Mouse (Mus musculus) midbrain, embryonic 14.5 days (tissue): ENCODE data around the gene Tmem51. TPM values are rescaled to one million over a fixed set of nuclear protein-coding genes. Genes with fewer than 3 reads are reported as not detected.

Experiments used
- ATAC-seq: fragments of 200-750 bp; cut with Nextera tagmentation; 2 replicates; pipeline ENCODE4 v1.8.0; 2017; ENCODE audit warnings: moderate number of reproducible peaks, moderate library complexity; ENCODE audit not compliant: low FRiP score, low TSS enrichment
- DNase-seq: peaks from one replicate; pipeline ENCODE4 v3.0.0-alpha.2; 2015
- H3K27ac ChIP-seq: fragments of 300-500 bp; sonication (generic); replicated peaks from 2 replicates; pipeline ENCODE4 v1.5.1; 2014; ENCODE audit warnings: mild to moderate bottlenecking, low read depth, low read length, moderate library complexity
- H3K27me3 ChIP-seq: fragments of 300-500 bp; sonication (generic); 2 replicates; pipeline ENCODE4 v1.6.1; 2014; ENCODE audit warnings: low read length, control low read depth, mixed read lengths; ENCODE audit not compliant: control insufficient read depth, insufficient read depth
- H3K36me3 ChIP-seq: fragments of 300-500 bp; sonication (generic); 2 replicates; pipeline ENCODE4 v1.6.1; 2014; ENCODE audit warnings: low read length, control low read depth; ENCODE audit not compliant: control insufficient read depth, insufficient read depth
- H3K4me1 ChIP-seq: fragments of 300-500 bp; sonication (generic); 2 replicates; pipeline ENCODE4 v1.6.1; 2014; ENCODE audit warnings: mild to moderate bottlenecking, antibody characterized with exemption, low read length, control low read depth; ENCODE audit not compliant: control insufficient read depth, insufficient read depth
- H3K4me2 ChIP-seq: fragments of 300-500 bp; sonication (generic); 2 replicates; pipeline ENCODE4 v1.6.1; 2014; ENCODE audit warnings: mild to moderate bottlenecking, low read length, moderate library complexity
- H3K4me3 ChIP-seq: fragments of 300-500 bp; sonication (generic); replicated peaks from 2 replicates; pipeline ENCODE4 v1.5.1; 2014; ENCODE audit warnings: low read depth, low read length
- H3K9ac ChIP-seq: fragments of 300-500 bp; sonication (generic); replicated peaks from 2 replicates; pipeline ENCODE4 v1.6.1; 2014; ENCODE audit warnings: mild to moderate bottlenecking, low read length, moderate library complexity
- H3K9me3 ChIP-seq: fragments of 300-500 bp; sonication (generic); 2 replicates; pipeline ENCODE4 v1.6.1; 2016; ENCODE audit warnings: low read length, control low read depth, mixed read lengths; ENCODE audit not compliant: control insufficient read depth
- WGBS: fragments of 180-500 bp; shearing (Covaris S2); extraction: QIAGEN DNeasy Blood & Tissue Kit; methylation state at CpG from one replicate; pipeline ENCODE4 v1.1.7; 2014; 5-methylcytosine and 5-hydroxymethylcytosine counted together
- polyA plus RNA-seq: library from polyadenylated mRNA; unstranded; fragments of >200 nt; fragmentation: Nextera tagmentation; extraction: Ambion mirVana; gene quantifications from 2 replicates; pipeline ENCODE4 v1.2.1, GENCODE M21; 2014

Tmem51 gene
- polyA plus RNA-seq, 1 experiment from 2014 or later: 7.2 TPM

- Histone ChIP-seq H3K4me2 (peak overlapping the region; percentile 96), H3K9me3 (no peaks in the 10 kb centered on the region), H3K4me1 (no peaks in the 10 kb centered on the region), H3K9ac (no peak overlapping the region), H3K27ac (no peak overlapping the region), H3K4me3 (peak overlapping the region; percentile 57), H3K27me3 (peaks cover 17% of the 10 kb centered on the region), H3K36me3 (no peaks in the 10 kb centered on the region)
- WGBS: 5% methylated on average over 20 of the region's 20 CpGs
- DNase-seq (no peak), ATAC-seq (no peak)
Measured at GRCm38 (mm10) chr4:142084936-142085563, 946 bp upstream of the Tmem51 start.

- Histone ChIP-seq H3K9me3 (no peaks in the 10 kb centered on the region), H3K4me3 (peak overlapping the region; percentile 57), H3K4me2 (peak overlapping the region; percentile 96), H3K4me1 (no peaks in the 10 kb centered on the region), H3K36me3 (no peaks in the 10 kb centered on the region), H3K27me3 (peaks cover 17% of the 10 kb centered on the region), H3K9ac (peak overlapping the region; percentile 57), H3K27ac (no peak overlapping the region)
- DNase-seq: peak; percentile 83
- WGBS: 0% methylated on average over 21 of the region's 29 CpGs
- ATAC-seq: peak; percentile 61; the same call in 1 of the 2 replicates
Measured at GRCm38 (mm10) chr4:142083762-142084130, 358 bp downstream of the Tmem51 start.

GRCm38 (mm10) chr4:142083193-142083592 is 911 bp downstream of the Tmem51 start:
- Histone ChIP-seq H3K4me2 (peak overlapping the region; percentile 96), H3K36me3 (no peaks in the 10 kb centered on the region), H3K4me1 (no peaks in the 10 kb centered on the region), H3K9me3 (no peaks in the 10 kb centered on the region), H3K27me3 (peaks cover 17% of the 10 kb centered on the region), H3K9ac (no peak overlapping the region), H3K27ac (no peak overlapping the region), H3K4me3 (peak overlapping the region; percentile 57; the same call in 1 of the 2 replicates)
- DNase-seq: no peak
- ATAC-seq: no peak
- 53% methylated on average over 6 of the region's 6 CpGs for WGBS

GRCm38 (mm10) chr4:142082703-142083102 is 1.4 kb downstream of the Tmem51 start:
- Histone ChIP-seq H3K27ac (no peak overlapping the region), H3K4me1 (0 out of 2 replicates have a peak, but pooled peaks cover 2% of the 10 kb centered on the region), H3K36me3 (no peaks in the 10 kb centered on the region), H3K4me2 (no peak overlapping the region; the same call in 1 of the 2 replicates), H3K9ac (no peak overlapping the region), H3K4me3 (no peak overlapping the region), H3K9me3 (no peaks in the 10 kb centered on the region), H3K27me3 (peaks cover 17% of the 10 kb centered on the region)
- 77% methylated on average over 4 of the region's 4 CpGs for WGBS
- no peak for DNase-seq
- no peak for ATAC-seq

- Histone ChIP-seq H3K4me1 (0 out of 2 replicates have a peak, but pooled peaks cover 7% of the 10 kb centered on the region), H3K36me3 (no peaks in the 10 kb centered on the region), H3K4me2 (no peak overlapping the region), H3K27ac (no peak overlapping the region), H3K9me3 (no peaks in the 10 kb centered on the region), H3K9ac (no peak overlapping the region), H3K4me3 (no peak overlapping the region), H3K27me3 (peaks cover 17% of the 10 kb centered on the region)
- WGBS: 68% methylated on average over 13 of the region's 13 CpGs
- DNase-seq (no peak), ATAC-seq (no peak)
Measured at GRCm38 (mm10) chr4:142081631-142082283, 2.3 kb downstream of the Tmem51 start.

- WGBS: 65% methylated on average over 18 of the region's 18 CpGs
- Histone ChIP-seq H3K4me1 (0 out of 2 replicates have a peak, but pooled peaks cover 7% of the 10 kb centered on the region), H3K27me3 (peaks cover 17% of the 10 kb centered on the region), H3K4me2 (no peak overlapping the region), H3K9me3 (no peaks in the 10 kb centered on the region), H3K4me3 (no peak overlapping the region), H3K9ac (no peak overlapping the region), H3K27ac (no peak overlapping the region), H3K36me3 (no peaks in the 10 kb centered on the region)
- DNase-seq (peak; percentile 50), ATAC-seq (no peak)
Measured at GRCm38 (mm10) chr4:142080901-142081630, 3.0 kb downstream of the Tmem51 start.

- DNase-seq: no peak
- H3K4me1 ChIP-seq: 0 out of 2 replicates have a peak, but pooled peaks cover 7% of the 10 kb centered on the region
- ATAC-seq: no peak
- H3K9ac ChIP-seq: no peak overlapping the region
- H3K9me3 ChIP-seq: no peaks in the 10 kb centered on the region
- no peaks in the 10 kb centered on the region for H3K36me3 ChIP-seq
- H3K4me2 ChIP-seq: no peak overlapping the region
- peaks cover 13% of the 10 kb centered on the region for H3K27me3 ChIP-seq
- 87% methylated on average over 4 of the region's 4 CpGs for WGBS
- H3K4me3 ChIP-seq: no peak overlapping the region
- H3K27ac ChIP-seq: no peak overlapping the region
Measured at GRCm38 (mm10) chr4:142080487-142080767, 3.7 kb downstream of the Tmem51 start.

GRCm38 (mm10) chr4:142079629-142080486 is 4.2 kb downstream of the Tmem51 start:
- Histone ChIP-seq H3K4me1 (0 out of 2 replicates have a peak, but pooled peaks cover 7% of the 10 kb centered on the region), H3K4me3 (no peak overlapping the region), H3K4me2 (no peak overlapping the region), H3K27me3 (peaks cover 8% of the 10 kb centered on the region), H3K9me3 (no peaks in the 10 kb centered on the region), H3K36me3 (no peaks in the 10 kb centered on the region), H3K9ac (no peak overlapping the region), H3K27ac (no peak overlapping the region)
- WGBS: 86% methylated on average over 14 of the region's 14 CpGs
- ATAC-seq (no peak), DNase-seq (no peak)
